Mouse (Mus musculus): ENCODE measurements around the gene Styk1. TPM values are rescaled to one million over a fixed set of nuclear protein-coding genes. Genes with fewer than 3 reads are reported as not detected.

Styk1 gene
- polyA plus RNA-seq, 1 experiment from 2014 or later: 0.31 TPM

Other genes with a start within 250 kb of the Styk1 start
- gene Klra2, start 106.2 kb downstream of the Styk1 start, polyA plus RNA-seq (2016; fragmentation: Nextera tagmentation; extraction: Ambion mirVana): not detected in 2 replicates
- 50.7 and 51.3 TPM in 2 replicates for gene Magohb, start 60.4 kb downstream of the Styk1 start, polyA plus RNA-seq (2016; fragmentation: Nextera tagmentation; extraction: Ambion mirVana)
- 20.9 and 39.8 TPM in 2 replicates for gene Ybx3, start 34.9 kb upstream of the Styk1 start, polyA plus RNA-seq (2016; fragmentation: Nextera tagmentation; extraction: Ambion mirVana)
- not detected in 2 replicates for gene 5430401F13Rik, start 132.8 kb upstream of the Styk1 start, polyA plus RNA-seq (2016; fragmentation: Nextera tagmentation; extraction: Ambion mirVana)
- not detected in 2 replicates for gene Gm6619, start 132.8 kb upstream of the Styk1 start, polyA plus RNA-seq (2016; fragmentation: Nextera tagmentation; extraction: Ambion mirVana)